Mouse (Mus musculus) monocyte, adult 5-6 weeks (primary cell): Measurements from ENCODE around the gene Clip2. TPM values are rescaled to one million over a fixed set of nuclear protein-coding genes. Genes with fewer than 3 reads are reported as not detected.
A peak's percentile ranks its signal among the peaks of the same experiment; 100 is the strongest.
"Not testable (repeated sequence)": the region's sequence is repeated elsewhere in the genome, so short reads cannot be mapped to it uniquely, and the experiment has no call there.

Experiments
- ATAC-seq: fragments of 153-309, 156-312 bp; replicated peaks from 2 replicates; pipeline ENCODE4 v1.8.0; 2017; ENCODE audit warnings: mild to moderate bottlenecking; ENCODE audit not compliant: low TSS enrichment, insufficient number of reproducible peaks, severe bottlenecking, poor library complexity, low FRiP score
- total RNA-seq: library from RNA; stranded (forward); fragments of 200-1000, 200-491, 200-594 nt; gene quantifications from 3 replicates; pipeline ENCODE4 v1.2.3, GENCODE M21; 2017

The Clip2 gene
- total RNA-seq, 1 experiment from 2014 or later, result 18.2 TPM

- ATAC-seq, result no peak
These were observed 51.6 kb downstream of the Clip2 start for GRCm38 (mm10) chr5:134500681-134501080.

GRCm38 (mm10) chr5:134500062-134500461 is 52.2 kb downstream of the Clip2 start:
- ATAC-seq, result 0 out of 2 replicates have a peak, but pooled peaks have one; percentile 42

- no peak for ATAC-seq
These were observed 55.2 kb downstream of the Clip2 start for GRCm38 (mm10) chr5:134497026-134497425.

- ATAC-seq, result no peak
These were observed 56.4 kb downstream of the Clip2 start for GRCm38 (mm10) chr5:134495796-134496195.

- ATAC-seq, result peak; percentile 67
These were observed 58.1 kb downstream of the Clip2 start for GRCm38 (mm10) chr5:134494142-134494541.

GRCm38 (mm10) chr5:134492956-134493355 is 59.3 kb downstream of the Clip2 start:
- ATAC-seq, result no peak

GRCm38 (mm10) chr5:134491712-134492417 is 60.4 kb downstream of the Clip2 start:
- ATAC-seq, result peak; percentile 60; the same call in 1 of the 2 replicates

GRCm38 (mm10) chr5:134491206-134491605 is 61.0 kb downstream of the Clip2 start:
- ATAC-seq, result no peak

- no peak for ATAC-seq
These were observed 61.8 kb downstream of the Clip2 start for GRCm38 (mm10) chr5:134490465-134490864.

- no peak for ATAC-seq
These were observed 62.7 kb downstream of the Clip2 start for GRCm38 (mm10) chr5:134489583-134489982.

- no peak for ATAC-seq
These were observed 63.6 kb downstream of the Clip2 start for GRCm38 (mm10) chr5:134488596-134488995.

GRCm38 (mm10) chr5:134488042-134488441 is 64.2 kb downstream of the Clip2 start:
- no peak for ATAC-seq

GRCm38 (mm10) chr5:134485900-134486665 is 66.2 kb downstream of the Clip2 start:
- peak; percentile 77 for ATAC-seq

- no peak for ATAC-seq
These were observed 67.0 kb downstream of the Clip2 start for GRCm38 (mm10) chr5:134485183-134485730.

GRCm38 (mm10) chr5:134483291-134483690 is 68.9 kb downstream of the Clip2 start:
- no peak for ATAC-seq

GRCm38 (mm10) chr5:134482331-134482730 is 69.9 kb downstream of the Clip2 start:
- ATAC-seq, result no peak

GRCm38 (mm10) chr5:134478886-134479285 is 73.3 kb downstream of the Clip2 start:
- not testable (repeated sequence) for ATAC-seq

- ATAC-seq, result not testable (repeated sequence)
These were observed 76.5 kb downstream of the Clip2 start for GRCm38 (mm10) chr5:134475686-134476085.

- no peak for ATAC-seq
These were observed 77.1 kb downstream of the Clip2 start for GRCm38 (mm10) chr5:134475006-134475605.
